Comparison of ENCODE assay signal across 19 mouse cellular contexts in the genomic region with DNA sequence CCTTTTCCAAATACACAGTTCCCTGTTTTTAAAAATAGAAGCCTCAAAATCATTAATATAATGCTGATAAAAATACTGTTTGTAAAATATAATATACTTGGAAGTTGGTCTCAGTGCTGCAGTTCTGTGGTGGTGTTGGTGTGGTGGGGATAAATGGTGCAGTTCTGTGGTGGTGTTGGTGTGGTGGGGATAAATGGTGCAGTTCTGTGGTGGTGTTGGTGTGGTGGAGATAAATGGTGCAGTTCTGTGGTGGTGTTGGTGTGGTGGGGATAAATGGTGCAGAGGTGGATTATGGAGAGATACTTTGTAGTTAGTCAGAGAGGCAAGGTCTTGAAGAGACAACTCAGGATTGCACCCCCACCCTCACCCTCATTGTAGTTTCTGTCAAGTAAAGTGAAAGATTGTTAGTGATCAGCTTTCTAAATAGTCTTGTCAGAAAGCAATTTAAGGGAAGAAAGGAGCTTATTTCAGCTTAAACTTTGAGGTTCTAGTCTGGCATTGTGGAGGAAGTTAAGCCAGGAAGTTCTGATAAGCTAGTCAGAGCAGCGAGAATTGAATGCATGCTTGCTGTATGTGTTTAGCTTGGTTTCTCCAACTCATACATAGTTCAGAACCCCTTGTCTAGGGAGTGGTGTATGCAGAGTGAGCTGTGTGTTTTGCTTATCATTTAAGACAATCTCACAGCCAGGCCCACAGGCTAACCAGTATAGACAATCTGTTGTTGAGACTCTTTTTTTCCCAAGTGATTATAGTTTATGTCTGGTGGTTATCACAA.
DNase-seq lines count a peak whose midpoint lies in the region; ATAC-seq and TF ChIP-seq lines count a peak whose summit lies in the region.
"Had no signal": no experiment of that assay in that cellular context is flagged by ENCODE, and none has a peak within 500 bp of the region (broad histone marks: within the 10 kb centered on the region; RNA-seq: fewer than 3 reads in every experiment).

No protein-coding gene starts in this region.

- no peak for TF ChIP-seq CTCF in MEL (IDR thresholded peaks at IDR 0.05 in 2 of 3, conservative IDR thresholded peaks at IDR 0.05 in 1 of 3; ENCODE audit: control insufficient read depth in 1 of 3, insufficient read depth in 1 of 3, low read depth in 2 of 3, low read length in 3 of 3, poor library complexity in 1 of 3, severe bottlenecking in 1 of 3)

- peak; percentile 78 for DNase-seq in MEL (ENCODE audit: low read depth, low spot score)
- DNase-seq in left cerebral cortex, adult 11 months (ENCODE audit: low spot score): no peak
- no peak for DNase-seq in layer of hippocampus, adult 11-12 months (ENCODE audit: low spot score)
- DNase-seq: adrenal gland, adult 2 months; adrenal gland, postnatal 25 days; B cell, adult 2 months; cerebellum, adult 18-20 months; cerebellum, adult 9-11 months; gastrocnemius, postnatal 36 days; heart, adult 2 months had no signal

- ATAC-seq in megakaryocyte, adult 5-6 weeks (ENCODE audit: poor library complexity, severe bottlenecking): no peak
- ATAC-seq in granulocyte monocyte progenitor cell, adult 5-6 weeks (replicated peaks; ENCODE audit: poor library complexity, severe bottlenecking): peak; percentile 40
- peak; percentile 56; the same call in 1 of the 2 replicates for ATAC-seq in stomach, embryonic 16.5 days (ENCODE audit: insufficient read depth, low FRiP score)
- ATAC-seq: CD4-positive, CD25-positive, alpha-beta regulatory T cell, adult 4 months; forebrain, embryonic 15.5 days had no signal

- 51% methylated on average over 1 of the region's 1 CpGs for WGBS in stomach, embryonic 16.5 days

- peak overlapping the region; percentile 59 for H3K27ac ChIP-seq in MEL (ENCODE audit: control insufficient read depth, low read depth, low read length)
- no peak overlapping the region for H3K27ac ChIP-seq in stomach, embryonic 16.5 days (ENCODE audit: low read length)
- H3K27ac ChIP-seq: embryonic facial prominence, embryonic 12.5 days; forebrain, embryonic 15.5 days; heart, adult 2 months; hindbrain, embryonic 15.5 days had no signal

- H3K79me2 ChIP-seq in MEL (ENCODE audit: control insufficient read depth, insufficient read depth, low read length, poor library complexity): no peaks in the 10 kb centered on the region; the same call in 1 of the 2 replicates

- H3K4me1 ChIP-seq in megakaryocyte, embryonic 14.5 days: peaks cover 53% of the 10 kb centered on the region
- peaks cover 8 to 13% of the 10 kb centered on the region in 2 experiments for H3K4me1 ChIP-seq in MEL (ENCODE audit: control insufficient read depth in 1 of 2, insufficient read depth in 2 of 2, low read length in 2 of 2)
- H3K4me1 ChIP-seq in stomach, embryonic 16.5 days (ENCODE audit: control insufficient read depth, insufficient read depth, low read length): no peaks in the 10 kb centered on the region
- H3K4me1 ChIP-seq: embryonic facial prominence, embryonic 12.5 days; hindbrain, embryonic 15.5 days had no signal

- peak overlapping the region; percentile 74 for H3K4me3 ChIP-seq in megakaryocyte, embryonic 14.5 days (replicated peaks)
- H3K4me3 ChIP-seq in MEL (ENCODE audit: control insufficient read depth in 1 of 2, insufficient read depth in 1 of 2, low read depth in 2 of 2, low read length in 2 of 2): no peak overlapping the region
- no peak overlapping the region for H3K4me3 ChIP-seq in stomach, embryonic 16.5 days (replicated peaks; ENCODE audit: low read length)
- H3K4me3 ChIP-seq: embryonic facial prominence, embryonic 12.5 days; forebrain, embryonic 15.5 days; heart, adult 2 months; hindbrain, embryonic 15.5 days had no signal

- TF ChIP-seq EP300 in MEL (IDR thresholded peaks at IDR 0.05; ENCODE audit: low read depth in 1 of 2, low read length in 2 of 2): peak; percentile 11 to 74; a peak in 2 of 4 replicates

- no peaks in the 10 kb centered on the region for H3K9me3 ChIP-seq in megakaryocyte, embryonic 14.5 days
- no peaks in the 10 kb centered on the region for H3K9me3 ChIP-seq in MEL (replicated peaks; ENCODE audit: insufficient read depth, low read length)
- H3K9me3 ChIP-seq in stomach, embryonic 16.5 days (replicated peaks; ENCODE audit: control insufficient read depth, low read length): no peaks in the 10 kb centered on the region
- H3K9me3 ChIP-seq: embryonic facial prominence, embryonic 12.5 days; forebrain, embryonic 15.5 days; hindbrain, embryonic 15.5 days had no signal

- no peak for TF ChIP-seq POLR2A in MEL (IDR thresholded peaks at IDR 0.05; ENCODE audit: control insufficient read depth in 1 of 2, insufficient read depth in 1 of 2, low read depth in 1 of 2, low read length in 2 of 2, poor library complexity in 1 of 2)

- H3K36me3 ChIP-seq in megakaryocyte, embryonic 14.5 days (replicated peaks; ENCODE audit: low read length): peaks cover 44% of the 10 kb centered on the region
- H3K36me3 ChIP-seq in MEL (ENCODE audit: control insufficient read depth in 1 of 2, insufficient read depth in 2 of 2, low read length in 2 of 2): peaks cover 12 to 29% of the 10 kb centered on the region in 2 experiments
- no peaks in the 10 kb centered on the region for H3K36me3 ChIP-seq in stomach, embryonic 16.5 days (ENCODE audit: control insufficient read depth, insufficient read depth, low read length)
- H3K36me3 ChIP-seq: hindbrain, embryonic 15.5 days had no signal

- TF ChIP-seq RAD21 in MEL (IDR thresholded peaks at IDR 0.05; ENCODE audit: low read depth, low read length): no peak

- H3K9ac ChIP-seq in MEL (ENCODE audit: control insufficient read depth, low read depth, low read length, poor library complexity, severe bottlenecking): no peak overlapping the region
- H3K9ac ChIP-seq in stomach, embryonic 16.5 days (ENCODE audit: low read length): no peak overlapping the region
- H3K9ac ChIP-seq: embryonic facial prominence, embryonic 12.5 days; forebrain, embryonic 15.5 days; hindbrain, embryonic 15.5 days had no signal

- no peak overlapping the region for H3K4me2 ChIP-seq in stomach, embryonic 16.5 days (ENCODE audit: low read depth, low read length)
- H3K4me2 ChIP-seq: embryonic facial prominence, embryonic 12.5 days; forebrain, embryonic 15.5 days; heart, embryonic 11.5 days; hindbrain, embryonic 15.5 days had no signal

- no peaks in the 10 kb centered on the region for H3K27me3 ChIP-seq in megakaryocyte, embryonic 14.5 days (replicated peaks)
- no peaks in the 10 kb centered on the region for H3K27me3 ChIP-seq in MEL (ENCODE audit: control insufficient read depth in 1 of 2, insufficient read depth in 2 of 2, low read length in 2 of 2)
- no peaks in the 10 kb centered on the region for H3K27me3 ChIP-seq in stomach, embryonic 16.5 days (ENCODE audit: control insufficient read depth, insufficient read depth, low read length)
- H3K27me3 ChIP-seq: embryonic facial prominence, embryonic 12.5 days; forebrain, embryonic 15.5 days; hindbrain, embryonic 15.5 days had no signal

TF ChIP-seq in MEL, 35 proteins besides CTCF, POLR2A, EP300 and RAD21:
- TF ChIP-seq MYC (IDR thresholded peaks at IDR 0.05; ENCODE audit: low read depth, low read length) (0 out of 2 replicates have a peak, but pooled peaks have one; percentile 25), POLR2AphosphoS2 (IDR thresholded peaks at IDR 0.05; ENCODE audit: low read length) (no peak; the same call in 1 of the 2 replicates), SIN3A (IDR thresholded peaks at IDR 0.05; ENCODE audit: low read length) (peak; percentile 56), TAL1 (IDR thresholded peaks at IDR 0.05; ENCODE audit: low read length) (no peak), MAX (IDR thresholded peaks at IDR 0.05; ENCODE audit: low read length) (peak; percentile 30; the same call in 1 of the 2 replicates), GATA1 (IDR thresholded peaks at IDR 0.05; ENCODE audit: low read depth, low read length) (peak; percentile 76)
